Mouse (Mus musculus) lung, postnatal 10 days (tissue): ENCODE results near the gene Crk.
"Not testable (repeated sequence)": the region's sequence is repeated elsewhere in the genome, so short reads cannot be mapped to it uniquely, and the experiment has no call there.

Experiments
- DNase-seq: peaks from one replicate; pipeline ENCODE4 v3.0.0; 2021

Crk gene

GRCm38 (mm10) chr11:75687343-75687993 is 8.4 kb downstream of the Crk start:
- DNase-seq = no peak

DNA sequence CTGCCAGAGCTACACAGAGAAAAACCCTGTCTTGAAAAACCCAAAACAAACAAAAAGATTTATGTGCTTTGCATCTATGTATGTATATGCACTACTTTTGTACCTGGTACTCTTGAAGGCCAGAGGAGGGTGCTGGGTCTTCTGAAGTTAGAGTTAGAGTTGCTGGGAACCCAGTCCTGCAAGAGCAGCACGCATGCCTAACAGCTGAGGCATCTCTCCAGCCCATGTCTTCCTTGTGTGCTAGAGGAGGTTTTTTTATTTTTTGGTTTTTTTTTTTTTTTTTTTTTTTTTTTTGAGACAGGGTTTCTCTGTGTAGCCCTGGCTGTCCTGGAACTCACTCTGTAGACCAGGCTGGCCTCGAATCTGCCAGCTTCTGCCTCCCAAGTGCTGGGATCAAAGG is 9.1 kb downstream of the Crk start:
- no peak for DNase-seq

GRCm38 (mm10) chr11:75689977-75690376 is 10.9 kb downstream of the Crk start:
- DNase-seq = no peak

GRCm38 (mm10) chr11:75691047-75691446 is 12.0 kb downstream of the Crk start:
- DNase-seq = no peak

GRCm38 (mm10) chr11:75693570-75693969 is 14.5 kb downstream of the Crk start:
- DNase-seq = no peak

DNA sequence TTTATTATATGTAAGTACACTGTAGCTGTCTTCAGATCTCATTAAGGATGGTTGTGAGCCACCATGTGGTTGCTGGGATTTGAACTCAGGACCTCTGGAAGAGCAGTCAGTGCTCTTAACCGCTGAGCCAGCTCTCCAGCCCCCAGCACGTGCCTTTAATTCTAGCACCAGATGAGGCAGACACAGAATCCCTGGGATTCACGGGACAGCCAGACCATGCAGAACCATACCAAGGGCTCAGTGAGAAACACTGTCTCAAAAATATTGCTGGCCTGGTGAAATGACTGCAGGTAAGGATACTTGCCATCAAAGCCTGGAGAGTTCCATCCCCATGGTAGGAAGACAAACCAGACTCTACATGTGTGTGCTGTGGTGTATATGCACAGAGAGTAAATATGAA is 18.4 kb downstream of the Crk start:
- not testable (repeated sequence) for DNase-seq

- no peak for DNase-seq
Measured at GRCm38 (mm10) chr11:75700557-75700956, 21.5 kb downstream of the Crk start.

- DNase-seq = no peak
Measured at GRCm38 (mm10) chr11:75702761-75703160, 23.7 kb downstream of the Crk start.

- no peak for DNase-seq
Measured at GRCm38 (mm10) chr11:75703748-75704147, 24.7 kb downstream of the Crk start.

DNA sequence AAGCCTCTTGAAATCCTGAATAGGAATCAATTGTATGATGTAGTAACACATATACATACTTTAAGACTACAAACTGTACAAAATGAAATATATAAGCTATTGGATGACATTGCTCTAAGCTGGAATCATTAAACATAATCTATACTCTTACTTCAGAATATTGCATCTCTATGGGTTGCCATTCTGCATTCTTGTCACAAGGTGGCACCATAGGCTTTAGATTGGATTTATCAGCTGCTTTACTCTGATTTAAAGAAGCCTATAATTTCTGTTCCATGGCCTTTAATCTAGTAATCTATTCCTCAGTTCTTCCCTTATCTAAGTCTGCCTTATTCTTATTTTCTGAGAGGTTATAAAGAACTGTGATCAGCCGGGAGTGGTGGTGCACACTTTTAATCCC is 34.9 kb downstream of the Crk start:
- DNase-seq = peak; percentile 37

- DNase-seq = no peak
Measured at GRCm38 (mm10) chr11:75715556-75715955, 36.5 kb downstream of the Crk start.

DNA sequence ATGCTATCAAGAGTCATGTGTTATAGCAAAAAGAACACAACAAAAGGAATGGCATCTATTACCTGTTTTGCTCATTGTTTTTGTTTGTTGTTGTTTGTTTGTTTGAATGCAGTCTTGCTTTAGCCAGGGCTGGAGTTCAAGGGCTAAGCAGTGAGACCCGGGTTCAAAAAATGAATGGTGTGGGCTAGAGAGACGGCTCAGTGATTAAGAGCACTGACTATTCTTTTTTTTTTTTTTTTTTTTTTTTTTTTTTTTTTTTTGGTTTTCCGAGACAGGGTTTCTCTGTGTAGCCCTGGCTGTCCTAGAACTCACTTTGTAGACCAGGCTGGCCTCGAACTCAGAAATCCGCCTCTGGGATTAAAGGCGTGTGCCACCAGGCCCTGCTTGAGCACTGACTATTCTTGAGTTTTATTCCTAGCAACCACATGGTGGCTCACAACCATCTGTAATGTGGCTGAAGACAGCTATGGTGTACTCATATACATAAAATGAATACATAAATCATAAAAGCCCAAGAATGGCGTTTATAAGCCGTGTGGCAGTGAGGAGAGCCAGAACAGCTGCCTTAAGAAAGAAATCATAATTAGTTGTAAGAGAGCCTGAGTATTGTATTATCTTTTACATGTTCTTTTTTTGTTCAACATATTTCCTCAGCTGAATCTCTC is 37.7 kb downstream of the Crk start:
- no peak for DNase-seq

DNA sequence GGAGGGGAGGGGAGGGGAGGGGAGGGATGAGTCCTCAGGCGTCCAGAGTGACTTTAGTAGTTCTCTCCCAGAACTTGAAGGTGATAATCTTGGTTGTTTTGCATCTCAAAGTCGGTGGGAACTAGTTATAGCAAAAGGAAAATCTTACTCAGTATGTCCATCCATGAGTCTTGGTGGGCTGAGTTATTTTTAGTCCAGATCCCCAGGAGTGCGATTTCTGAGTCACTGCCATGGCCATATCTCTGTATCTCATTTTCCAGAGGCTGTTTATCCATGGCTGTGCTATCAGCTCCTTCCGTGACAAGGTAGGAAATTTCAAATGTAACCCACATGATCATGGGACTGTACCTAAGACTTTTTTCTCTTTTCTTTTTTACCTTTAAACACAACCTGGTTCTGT is 43.3 kb downstream of the Crk start:
- DNase-seq = no peak

DNA sequence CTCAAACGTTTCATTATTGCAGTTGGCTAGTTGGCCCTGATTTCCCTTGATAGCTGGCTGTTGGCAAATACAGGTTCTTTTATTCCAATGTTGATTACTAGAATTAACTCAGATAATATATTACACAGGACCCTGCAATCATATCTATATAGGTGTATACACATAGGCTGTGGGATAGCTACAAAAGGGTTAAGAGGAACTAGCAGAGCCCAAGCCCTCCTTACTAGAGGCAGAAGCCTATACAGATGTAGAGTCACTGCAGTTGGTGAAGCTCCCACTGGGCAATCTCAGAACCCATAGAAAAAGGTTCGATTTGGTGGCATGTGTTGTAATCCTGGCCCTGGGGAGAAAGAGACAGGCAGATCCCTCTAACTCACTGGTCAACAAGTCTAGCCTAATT is 48.1 kb downstream of the Crk start:
- DNase-seq = no peak

DNA sequence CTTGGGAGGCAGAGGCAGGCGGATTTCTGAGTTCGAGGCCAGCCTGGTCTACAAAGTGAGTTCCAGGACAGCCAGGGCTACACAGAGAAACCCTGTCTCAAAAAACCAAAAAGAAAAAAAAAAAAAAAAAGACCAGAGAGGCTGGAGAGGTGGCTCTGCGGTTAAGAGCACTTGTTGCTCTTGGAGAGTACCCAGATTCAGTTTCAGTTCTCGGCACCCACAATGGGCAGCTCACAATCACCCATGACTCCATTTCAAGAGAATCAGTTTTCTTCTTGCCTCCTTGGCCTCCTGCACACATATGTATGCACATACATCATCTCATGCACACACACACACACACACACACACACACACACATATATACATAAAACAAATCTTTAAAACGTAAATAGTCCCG is 48.6 kb downstream of the Crk start:
- not testable (repeated sequence) for DNase-seq

- peak; percentile 94 for DNase-seq
Measured at GRCm38 (mm10) chr11:75732434-75733226, 53.6 kb downstream of the Crk start, which contains the start of gene Ywhae. Ywhae (plus strand) TSS chr11:75732869.

DNA sequence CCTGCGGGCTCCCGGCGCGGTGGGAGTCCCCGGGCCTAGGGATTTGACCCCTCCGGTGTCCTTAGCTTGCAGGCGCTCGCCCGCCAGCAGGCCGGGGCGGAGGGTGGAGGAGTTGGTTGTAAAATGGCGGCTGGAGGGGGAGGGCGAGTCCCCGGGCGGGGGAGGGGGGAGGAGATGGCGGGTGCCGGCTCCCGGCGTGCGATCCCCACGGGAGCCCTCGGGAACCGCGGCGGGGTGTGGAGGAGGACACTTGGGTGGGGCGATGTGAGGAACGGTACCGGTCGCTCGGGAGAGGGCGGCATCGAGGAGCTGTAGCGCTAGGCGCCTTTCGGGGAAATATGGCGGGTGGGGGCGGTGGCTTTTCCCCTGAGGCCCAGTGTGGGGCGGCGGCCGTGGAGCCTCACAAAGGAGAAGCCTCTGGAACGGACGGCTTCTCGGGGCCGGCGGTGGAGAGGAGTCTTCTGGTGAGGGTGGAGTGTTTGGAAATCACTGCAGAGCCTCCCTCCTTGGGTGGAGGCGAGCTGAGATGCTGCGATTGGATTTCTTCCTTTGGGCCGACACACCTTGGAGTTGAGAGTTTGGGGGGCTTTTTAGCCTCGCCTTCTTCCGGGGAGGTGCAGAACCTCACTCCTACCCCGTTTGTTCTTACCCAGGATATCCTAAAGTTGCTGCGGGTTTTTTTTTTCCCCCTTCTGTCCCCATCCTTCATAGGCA is 54.3 kb downstream of the Crk start:
- DNase-seq = peak; percentile 76

- no peak for DNase-seq
Measured at GRCm38 (mm10) chr11:75735462-75736252, 56.6 kb downstream of the Crk start.

DNA sequence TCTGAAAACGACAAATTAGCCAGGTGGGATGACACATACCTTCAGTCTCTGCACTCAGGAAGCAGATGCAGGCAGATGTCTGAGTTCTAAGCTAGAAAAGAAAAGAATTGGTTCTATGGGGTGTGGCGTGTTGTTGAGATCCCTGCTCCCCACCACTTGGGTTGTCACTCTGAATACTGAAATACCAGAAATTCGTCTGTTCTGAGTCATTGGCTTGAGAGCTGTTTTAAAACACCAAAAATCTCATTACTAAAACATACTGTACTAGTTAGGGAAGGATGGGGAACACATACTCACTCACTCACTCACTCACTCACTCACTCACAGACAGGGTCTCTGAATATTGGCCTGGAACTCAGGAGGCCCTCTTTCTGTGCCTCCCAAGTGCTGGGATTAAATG is 57.9 kb downstream of the Crk start:
- no peak for DNase-seq

DNA sequence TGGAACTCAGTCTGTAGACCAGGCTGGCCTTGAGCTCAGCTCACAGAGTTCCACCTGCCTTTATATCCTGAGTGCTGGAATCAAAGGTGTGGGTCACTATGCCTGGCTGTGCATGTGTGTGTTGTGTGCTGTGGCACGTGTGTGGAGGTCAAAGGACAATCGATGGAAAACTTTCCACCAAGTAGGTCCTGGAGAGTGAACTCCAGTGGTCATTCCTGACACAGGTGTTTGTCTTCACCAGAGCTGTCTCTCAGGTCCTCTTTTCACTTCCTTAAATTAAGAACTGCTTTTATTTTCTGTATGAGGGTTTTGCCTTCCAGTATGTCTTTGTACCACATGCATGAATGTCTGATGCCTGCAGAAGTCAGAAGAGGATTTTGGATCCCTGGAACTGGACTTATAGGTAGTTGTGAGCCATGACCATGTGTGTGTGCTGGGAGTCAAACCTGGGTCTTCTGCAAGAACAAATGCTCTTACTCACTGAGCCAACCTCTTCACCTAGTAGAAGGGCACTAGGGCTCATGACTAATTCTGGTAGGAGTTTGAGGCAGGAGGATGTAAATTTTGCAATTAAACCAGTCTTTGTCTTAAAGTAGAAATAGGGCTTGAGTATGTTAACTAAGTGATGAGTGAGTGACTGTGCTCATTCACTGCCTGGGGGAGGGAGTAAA is 58.9 kb downstream of the Crk start:
- DNase-seq = no peak

DNA sequence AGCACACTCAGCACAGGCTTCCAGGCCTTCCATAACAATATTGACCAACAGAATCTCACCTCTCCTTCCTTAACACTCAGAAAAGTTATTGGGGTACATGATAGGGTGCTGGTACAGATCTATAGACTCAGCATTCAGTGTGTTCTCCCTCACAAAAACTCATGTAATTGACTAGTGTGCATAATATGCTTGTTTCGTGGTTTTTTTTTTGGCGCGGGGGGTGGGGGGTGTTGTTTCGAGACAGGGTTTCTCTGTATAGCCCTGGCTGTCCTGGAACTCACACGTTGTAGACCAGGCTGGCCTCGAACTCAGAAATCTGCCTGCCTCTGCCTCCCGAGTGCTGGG is 59.4 kb downstream of the Crk start:
- no peak for DNase-seq

DNA sequence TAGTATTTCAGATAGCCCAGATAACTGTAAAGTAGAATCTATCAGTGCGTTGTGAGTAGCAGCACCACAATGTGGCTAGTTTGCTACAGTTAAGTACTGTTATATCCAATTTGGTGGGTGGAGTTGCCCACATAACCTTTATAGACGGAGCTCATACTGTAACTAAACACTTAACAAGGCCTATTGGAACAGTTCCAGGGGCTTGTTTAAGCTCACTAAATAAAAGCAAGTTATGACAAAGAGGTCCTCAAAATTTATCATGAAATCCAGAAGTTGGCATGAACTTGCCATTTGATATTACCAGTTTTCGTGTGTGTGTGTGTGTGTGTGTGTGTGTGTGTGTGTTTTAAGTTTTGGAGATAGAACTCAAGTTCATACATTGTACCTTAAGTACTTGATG is 61.1 kb downstream of the Crk start:
- no peak for DNase-seq
